Mouse (Mus musculus): ENCODE measurements around the gene Susd3.

DNA sequence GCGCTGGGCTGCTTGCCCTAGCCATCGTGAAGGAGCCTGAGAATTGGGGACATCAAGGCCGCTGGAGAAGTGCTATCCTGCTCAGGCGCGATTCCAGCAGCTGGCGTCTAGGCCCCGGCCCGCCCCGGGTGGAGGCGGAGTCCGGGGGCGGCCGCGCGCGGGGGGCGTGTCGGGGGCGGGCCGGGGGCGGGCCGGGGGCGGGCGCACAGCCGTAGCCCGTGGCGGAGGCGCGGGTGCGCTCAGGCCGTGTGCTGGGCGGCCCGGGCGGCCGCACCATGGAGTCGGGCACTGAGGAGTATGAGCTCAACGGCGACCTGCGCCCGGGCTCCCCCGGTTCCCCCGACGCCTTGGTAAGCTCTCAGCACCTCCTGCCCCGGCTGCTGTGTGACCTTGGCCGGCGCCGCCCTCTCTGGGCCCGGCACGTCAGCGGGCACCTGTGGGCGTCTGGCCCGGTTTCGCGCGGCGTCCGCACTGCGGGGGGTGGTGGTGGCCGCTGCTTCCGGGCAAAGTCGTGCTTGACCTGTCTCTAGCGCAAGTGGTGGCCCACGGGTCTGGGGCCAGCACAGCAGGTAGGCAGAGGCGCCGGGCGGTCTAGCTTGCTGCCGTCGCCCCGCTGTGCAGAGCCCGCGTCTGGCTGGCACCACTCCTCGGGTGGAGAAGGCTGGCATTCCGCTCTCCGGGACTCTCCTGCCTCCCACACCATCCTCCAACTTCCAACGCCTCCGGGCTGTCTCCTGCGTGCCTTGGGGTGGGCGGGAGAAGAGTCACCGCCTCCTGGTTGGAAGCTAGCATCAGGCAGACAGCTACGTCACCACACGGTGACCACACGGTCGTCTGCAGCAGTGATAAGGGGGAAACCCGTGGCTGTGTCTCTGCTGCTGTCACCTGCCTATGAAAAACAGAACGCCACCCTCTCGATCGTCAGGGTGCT is 61.0 kb downstream of the Susd3 start, which contains the start of gene Ninj1:
- TF ChIP-seq CTCF (IDR thresholded peaks at IDR 0.05; ENCODE audit: extremely low read depth, insufficient read depth, low read length) (no peak), POLR2A (IDR thresholded peaks at IDR 0.05; ENCODE audit: extremely low read depth, insufficient read depth, low read length) (peak; percentile 45)

Data from cortical plate, adult 2 months (tissue).